Mouse (Mus musculus): Measurements from ENCODE around the gene Adcyap1.

Adcyap1 gene

DNA sequence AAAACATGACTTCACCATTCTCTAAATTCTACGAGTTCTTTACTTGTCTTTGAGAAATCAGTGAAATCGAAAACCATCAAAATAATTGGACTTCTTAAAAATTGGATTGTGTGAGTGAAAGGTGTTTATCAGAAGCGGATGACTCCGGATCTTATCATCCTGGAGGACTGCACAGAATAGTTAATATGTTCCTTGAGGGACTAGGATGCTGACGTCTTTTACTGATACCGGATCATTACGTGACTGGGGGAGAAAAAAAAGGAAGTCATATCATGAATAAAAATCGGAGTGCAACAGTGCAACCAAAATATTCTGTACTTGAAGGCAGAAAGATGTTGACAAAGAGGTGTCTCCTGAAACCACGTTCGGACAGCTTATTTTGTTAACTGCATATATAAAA lies at the start of gene Adcyap1:
TSS of gene Adcyap1 (plus strand) at position 301 of the 400 bp plus-strand sequence.
- no peak for DNase-seq

DNA sequence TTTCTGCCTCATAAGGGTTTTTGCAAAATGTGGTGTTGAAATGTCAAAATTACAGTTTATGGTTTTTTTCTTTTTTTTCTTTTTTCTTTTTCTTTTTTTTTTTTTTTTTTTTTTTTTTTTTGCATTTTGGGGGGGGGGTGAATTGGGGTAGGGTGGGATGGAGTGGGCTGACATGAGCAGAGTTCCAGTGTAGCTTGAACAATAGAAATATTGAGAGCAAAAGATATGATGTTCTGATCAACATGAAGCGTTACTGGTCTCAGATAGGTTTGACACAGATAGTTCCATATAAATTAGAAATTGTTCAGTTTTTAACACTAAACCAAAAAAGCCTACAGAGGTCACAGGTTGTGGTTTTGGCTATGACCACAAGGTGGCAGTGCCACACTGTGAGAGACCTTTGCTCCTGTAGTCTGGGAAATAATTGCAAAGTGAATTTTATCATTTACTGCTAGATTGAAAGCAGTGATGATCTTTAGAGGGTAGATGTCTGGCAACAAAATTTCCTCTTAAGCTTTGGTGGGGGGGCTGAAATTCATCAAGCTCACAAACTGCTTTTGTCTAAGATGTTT lies 40.5 kb upstream of the Adcyap1 start:
- no peak for DNase-seq

DNA sequence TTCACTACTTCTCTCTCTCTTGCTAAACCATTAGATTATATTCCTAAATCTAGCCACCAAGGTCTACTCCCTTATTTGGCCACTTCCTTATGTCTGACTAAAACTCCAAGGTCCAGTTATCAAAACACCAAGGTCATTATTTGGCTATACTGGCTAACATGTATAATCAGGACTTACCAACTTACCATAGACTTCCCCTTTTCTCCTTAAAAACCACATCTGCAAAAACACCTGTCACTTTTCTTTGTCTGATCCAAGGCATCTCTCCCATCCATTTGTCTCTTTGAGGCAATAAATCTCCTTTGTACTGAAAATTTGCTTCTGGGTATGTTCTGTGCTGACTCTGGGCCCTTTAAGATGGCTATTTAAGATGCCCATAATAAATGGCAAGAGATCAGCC lies 29.2 kb upstream of the Adcyap1 start:
- no peak for DNase-seq

DNA sequence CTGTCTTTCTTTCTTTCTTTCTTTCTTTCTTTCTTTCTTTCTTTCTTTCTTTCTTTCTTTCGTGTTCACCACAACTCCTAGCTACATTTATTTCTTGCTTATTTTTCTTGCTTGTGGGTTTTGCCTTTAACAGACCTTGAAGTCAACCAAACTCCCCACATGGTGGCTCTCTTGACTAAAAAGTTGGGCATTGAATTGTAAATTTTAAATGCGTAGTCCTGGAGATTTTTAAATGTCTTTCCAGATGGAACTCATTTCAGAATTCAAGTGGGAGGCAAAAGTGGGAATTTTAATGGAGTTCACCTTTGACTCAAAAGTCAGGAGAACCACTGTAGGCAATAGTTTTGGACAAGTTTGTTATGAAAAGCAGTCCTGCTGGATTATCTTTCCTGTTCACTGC lies 2.0 kb upstream of the Adcyap1 start:
- no peak for DNase-seq

DNA sequence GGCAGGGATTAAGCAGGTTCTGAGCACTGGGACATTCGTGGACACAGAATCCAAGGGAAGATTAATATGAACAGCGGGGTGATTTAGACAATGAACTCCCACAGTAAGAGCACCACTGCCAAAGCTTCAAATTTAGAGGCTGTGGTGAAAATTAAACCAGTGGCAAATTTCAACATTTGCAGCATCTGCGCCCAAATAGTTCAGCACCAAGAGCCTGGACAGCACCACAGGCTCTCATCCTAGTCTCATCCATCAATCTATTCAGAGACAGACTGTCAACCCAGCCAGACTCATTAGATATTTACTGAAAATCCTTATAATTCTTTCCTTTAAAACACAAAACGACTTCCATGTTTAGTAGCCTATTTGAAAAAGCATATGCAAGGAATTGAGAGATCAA lies 604 bp upstream of the Adcyap1 start:
- DNase-seq, result no peak

DNA sequence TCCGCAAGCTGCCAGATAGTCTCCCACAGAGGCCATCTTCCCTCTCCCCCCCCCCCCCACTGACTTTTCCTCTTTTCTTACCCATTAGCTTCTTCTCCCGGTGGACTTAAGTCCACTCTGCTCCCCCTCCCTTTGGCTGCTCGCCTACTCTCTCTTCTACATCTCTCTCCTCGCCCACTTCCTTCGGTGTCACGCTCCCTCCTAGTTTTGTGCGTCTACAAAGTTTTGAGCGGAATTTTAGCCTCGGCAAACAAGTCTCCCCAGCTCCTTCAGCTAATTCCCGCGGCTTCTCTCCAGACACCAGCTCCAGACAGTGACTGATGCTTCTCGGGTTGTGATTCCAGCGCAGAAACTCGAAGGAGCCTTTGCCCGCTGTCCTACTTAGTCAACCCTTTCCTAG lies 401 bp downstream of the Adcyap1 start:
- DNase-seq, result no peak

DNA sequence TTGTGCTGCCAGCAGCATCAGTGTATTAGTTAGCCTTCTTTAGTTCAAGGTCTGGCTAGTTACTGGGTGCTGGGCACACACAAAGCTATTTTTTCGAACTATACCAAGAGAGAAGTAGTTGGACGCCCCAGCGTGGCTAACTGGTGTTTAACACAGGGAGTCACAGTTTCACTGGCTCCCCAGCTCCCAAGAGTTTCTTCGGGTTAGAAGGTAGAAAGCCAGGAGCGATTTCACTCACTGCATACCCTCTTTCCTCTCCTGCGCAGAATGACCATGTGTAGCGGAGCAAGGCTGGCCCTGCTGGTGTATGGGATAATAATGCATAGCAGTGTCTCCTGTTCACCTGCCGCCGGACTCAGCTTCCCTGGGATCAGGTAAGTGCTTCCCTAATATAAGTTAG lies 930 bp downstream of the Adcyap1 start:
- DNase-seq, result no peak

DNA sequence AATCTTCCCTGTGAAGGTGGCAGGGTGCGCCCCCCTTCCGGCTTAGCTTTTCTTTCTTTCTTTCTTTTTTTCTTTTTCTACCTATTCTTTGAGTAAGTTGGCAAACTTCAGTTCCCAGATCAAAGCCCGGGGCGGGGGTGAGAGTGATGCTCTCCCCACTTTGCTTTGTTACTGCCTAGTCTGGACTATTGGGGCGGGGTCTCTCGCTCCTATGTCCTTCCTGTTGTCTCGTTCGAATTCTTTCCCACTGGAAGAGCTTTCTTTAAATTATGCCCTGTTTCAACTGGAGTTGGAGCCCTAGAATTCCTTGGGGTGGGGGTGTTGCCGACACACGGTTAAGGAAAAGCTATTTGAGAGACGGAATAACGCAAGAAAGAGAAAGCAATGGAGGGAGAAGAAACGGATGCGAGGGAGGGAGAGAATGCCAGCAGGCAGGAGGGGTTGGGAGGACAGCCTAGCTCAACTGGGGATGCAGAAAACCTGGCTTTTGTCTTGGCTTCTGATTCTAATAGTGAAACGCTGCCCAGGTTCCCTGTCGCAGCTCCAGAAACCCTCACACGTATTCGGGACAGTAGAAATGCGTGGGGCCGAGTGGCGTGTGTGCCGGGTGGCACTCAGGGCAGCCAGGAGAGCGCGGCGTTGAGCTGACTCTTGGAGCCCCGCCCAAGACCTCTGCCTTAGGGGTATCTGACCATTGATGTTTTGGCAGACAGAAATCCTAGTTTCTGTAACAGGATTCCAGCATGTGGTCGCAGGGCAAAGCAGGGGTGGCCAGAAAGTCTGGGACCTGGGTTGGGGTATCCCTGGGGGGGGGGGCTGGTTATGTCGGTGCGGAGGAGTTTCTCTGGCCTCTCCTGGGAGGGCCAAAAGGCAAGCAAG lies 1.8 kb downstream of the Adcyap1 start:
- no peak for DNase-seq

DNA sequence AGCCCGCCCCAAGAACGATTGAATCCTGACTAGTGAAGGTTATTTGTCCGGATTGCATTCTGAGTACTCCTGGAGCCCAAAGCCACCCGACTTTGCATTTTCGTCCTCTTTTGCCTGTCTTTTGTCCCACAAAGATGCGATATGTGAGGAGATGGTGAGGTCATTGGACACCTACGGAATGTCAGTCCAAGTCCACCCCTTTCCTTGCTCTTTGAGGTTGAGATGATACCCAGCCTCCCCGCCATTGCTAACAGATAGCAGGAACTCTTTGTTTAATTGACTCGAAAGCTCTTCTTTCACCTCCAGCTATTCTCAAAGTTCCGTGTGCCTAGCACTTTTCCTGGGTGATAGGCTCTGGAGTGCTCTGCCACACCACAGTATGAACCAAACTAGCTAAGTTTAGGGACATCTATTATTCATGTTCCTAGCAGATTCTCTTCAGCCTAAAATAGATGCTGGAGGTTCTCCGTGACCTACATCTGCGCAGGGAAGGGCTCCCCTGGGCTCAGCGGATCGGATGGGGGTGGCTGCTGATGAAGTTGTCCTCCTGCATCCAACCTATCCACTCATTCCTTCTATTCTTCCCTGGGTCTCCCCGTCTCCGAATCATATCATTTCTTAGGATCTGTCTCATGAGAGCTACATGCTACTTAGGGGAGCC lies 2.6 kb downstream of the Adcyap1 start:
- DNase-seq, result no peak

DNA sequence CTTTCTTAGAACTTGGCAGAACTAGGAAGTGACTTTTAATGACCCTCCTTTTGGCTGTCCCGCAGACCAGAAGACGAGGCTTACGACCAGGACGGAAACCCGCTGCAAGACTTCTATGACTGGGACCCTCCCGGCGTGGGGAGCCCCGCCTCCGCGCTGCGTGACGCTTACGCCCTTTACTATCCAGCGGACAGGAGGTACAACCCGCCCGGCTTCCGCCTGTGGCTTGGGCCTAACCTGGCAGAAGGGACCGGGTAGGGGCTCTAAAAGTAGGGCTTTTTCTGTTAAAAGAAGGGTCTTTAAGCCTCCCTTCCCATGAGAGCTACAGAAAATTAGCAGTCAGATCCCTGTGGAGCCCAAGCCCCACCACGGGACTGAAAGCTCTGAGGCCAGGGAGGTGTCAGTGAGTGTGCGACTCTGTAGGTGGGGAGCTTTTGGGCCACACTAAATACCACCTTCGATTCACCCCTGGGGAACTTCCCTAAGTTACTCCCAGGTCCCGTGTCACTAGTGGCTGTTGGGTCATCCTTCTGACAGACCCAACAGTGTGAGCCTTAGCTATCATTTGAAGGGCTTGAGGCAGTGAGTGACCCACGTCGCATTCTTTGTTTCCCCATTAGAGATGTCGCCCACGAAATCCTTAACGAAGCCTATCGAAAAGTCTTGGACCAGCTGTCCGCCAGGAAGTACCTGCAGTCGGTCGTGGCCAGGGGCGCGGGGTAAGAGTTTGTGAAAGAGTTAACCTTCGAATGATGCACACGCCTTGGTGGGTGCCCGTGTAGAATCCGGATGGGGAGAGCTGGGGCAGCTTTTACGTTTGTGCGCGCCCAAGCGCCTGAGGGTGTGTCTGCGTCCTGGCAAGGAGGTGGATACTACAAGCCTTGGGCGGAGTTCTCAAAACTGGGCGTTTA lies 3.6 kb downstream of the Adcyap1 start:
- no peak for DNase-seq

DNA sequence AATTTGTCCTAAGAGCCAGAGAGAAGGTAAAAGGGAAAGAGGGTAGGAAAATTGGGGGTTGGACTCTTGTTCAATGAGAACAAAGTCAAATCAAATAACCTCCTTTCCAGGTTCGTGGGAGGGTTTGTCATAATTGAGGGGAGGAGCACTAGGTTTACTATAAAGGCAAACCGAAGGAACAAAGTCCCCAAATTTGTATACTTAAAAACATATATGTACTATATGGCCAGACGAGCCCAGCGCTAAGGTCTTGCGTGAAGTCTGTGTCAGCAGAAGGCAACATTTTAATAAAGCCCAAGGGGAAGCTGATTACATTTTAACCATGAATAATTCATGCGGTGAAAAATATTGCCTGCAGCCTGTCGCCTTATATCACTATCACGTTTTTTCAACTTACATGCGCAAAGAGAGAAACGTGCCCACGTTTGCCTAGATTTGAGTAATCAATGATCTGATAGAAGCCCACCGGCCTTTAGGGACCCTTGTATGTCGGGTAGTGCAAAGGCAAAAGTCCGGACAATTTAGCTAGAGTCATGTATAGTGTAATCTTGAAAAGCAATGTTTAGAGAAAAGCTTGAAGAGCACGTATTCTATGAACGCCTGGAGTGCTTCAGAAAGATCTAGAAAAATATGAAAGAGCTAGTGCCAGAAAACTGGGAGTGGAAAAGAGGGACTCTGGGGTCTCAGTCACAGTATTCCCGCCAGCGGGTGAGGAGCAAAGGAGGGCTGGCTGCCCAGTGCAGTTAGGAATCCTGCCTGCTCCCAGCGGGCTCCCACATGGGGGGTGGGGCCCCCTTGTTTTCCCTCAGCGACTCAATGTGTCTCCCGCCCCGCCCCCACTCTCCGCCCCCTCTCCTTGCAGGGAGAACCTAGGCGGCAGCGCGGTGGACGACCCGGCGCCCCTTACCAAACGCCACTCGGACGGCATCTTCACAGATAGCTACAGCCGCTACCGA lies 4.5 kb downstream of the Adcyap1 start:
- no peak for DNase-seq

DNA sequence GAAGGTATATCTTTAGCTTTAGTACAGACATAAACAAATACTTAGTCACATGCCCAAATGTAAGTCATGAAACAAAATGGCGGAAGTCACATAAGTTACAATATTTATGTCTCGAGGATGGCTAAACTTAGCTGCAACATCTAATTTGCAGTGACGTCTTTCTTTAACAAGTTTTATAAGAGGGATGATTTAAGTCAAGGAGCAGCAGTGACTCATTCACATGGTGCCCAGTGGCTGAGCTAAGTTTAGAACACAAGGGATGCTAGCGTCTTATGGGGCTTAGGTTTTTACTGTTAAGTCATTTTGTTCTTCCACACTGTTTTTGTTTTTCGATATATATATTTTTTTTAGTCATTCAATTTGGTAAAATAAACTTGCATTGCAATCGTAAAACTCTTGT lies 19.0 kb downstream of the Adcyap1 start:
- no peak for DNase-seq

DNA sequence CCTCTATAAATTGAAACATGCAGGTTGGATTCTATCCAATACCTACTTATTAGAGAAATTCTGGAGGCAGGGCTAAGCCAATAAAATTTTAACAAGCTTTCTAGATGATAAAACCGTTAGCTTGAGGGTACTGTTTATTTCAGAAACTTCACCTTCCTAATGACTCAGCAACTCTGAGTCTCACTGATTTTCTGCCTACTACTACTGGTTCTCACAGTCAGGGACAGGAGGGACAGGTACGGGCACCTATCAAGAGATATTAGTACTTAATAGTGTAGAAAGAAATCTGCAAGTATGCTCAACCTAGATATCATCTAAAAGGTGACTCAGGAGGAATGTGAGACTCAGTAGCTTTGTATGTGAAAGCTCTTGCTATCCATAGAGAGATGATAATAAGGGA lies 19.8 kb downstream of the Adcyap1 start:
- DNase-seq, result no peak

DNA sequence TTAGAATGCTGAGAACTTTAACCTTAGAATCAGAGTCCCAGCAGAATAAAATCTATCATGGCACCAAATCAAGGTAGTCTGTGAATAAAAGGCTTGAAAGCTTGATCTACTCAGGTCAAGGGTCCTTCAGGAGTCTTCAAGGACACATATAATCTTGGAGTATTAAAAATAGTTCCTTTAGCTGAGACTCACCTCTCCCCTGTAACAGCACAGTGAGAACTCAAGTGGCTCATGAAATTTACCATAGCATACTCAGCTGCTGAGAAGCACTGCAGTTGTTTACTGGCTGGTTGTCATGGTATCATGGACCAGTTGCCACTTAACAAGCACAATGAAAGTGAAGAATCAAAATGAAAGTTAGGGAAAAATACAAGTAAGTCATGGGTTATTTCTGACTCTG lies 38.5 kb downstream of the Adcyap1 start:
- no peak for DNase-seq
